Mouse (Mus musculus) heart, embryonic 15.5 days (tissue): ENCODE results near the gene Cactin. TPM values are rescaled to one million over a fixed set of nuclear protein-coding genes. Genes with fewer than 3 reads are reported as not detected.

Experiments used
- ATAC-seq: fragments of 200-750 bp; cut with Nextera tagmentation; replicated peaks from 2 replicates; pipeline ENCODE4 v1.8.0; 2017; ENCODE audit warnings: low read depth, moderate TSS enrichment; ENCODE audit not compliant: insufficient number of reproducible peaks, insufficient read depth, low FRiP score
- H3K27ac ChIP-seq: fragments of 300-500 bp; sonication (generic); 2 replicates; pipeline ENCODE4 v1.5.1; 2015; ENCODE audit warnings: mild to moderate bottlenecking, inconsistent platforms
- H3K27me3 ChIP-seq: fragments of 300-500 bp; sonication (generic); 2 replicates; pipeline ENCODE4 v1.6.1; 2015; ENCODE audit warnings: inconsistent platforms
- H3K36me3 ChIP-seq: fragments of 300-500 bp; sonication (generic); 2 replicates; pipeline ENCODE4 v1.6.1; 2015; ENCODE audit warnings: mild to moderate bottlenecking, inconsistent platforms
- H3K4me1 ChIP-seq: fragments of 300-500 bp; sonication (generic); replicated peaks from 2 replicates; pipeline ENCODE4 v1.6.1; 2015; ENCODE audit warnings: inconsistent platforms
- H3K4me2 ChIP-seq: fragments of 300-500 bp; sonication (generic); 2 replicates; pipeline ENCODE4 v1.6.1; 2015; ENCODE audit warnings: inconsistent platforms, mild to moderate bottlenecking, moderate library complexity
- H3K4me3 ChIP-seq: fragments of 300-500 bp; sonication (generic); 2 replicates; pipeline ENCODE4 v1.5.1; 2015; ENCODE audit warnings: mild to moderate bottlenecking, inconsistent platforms
- H3K9ac ChIP-seq: fragments of 300-500 bp; sonication (generic); 2 replicates; pipeline ENCODE4 v1.6.1; 2015; ENCODE audit warnings: mild to moderate bottlenecking, inconsistent platforms
- H3K9me3 ChIP-seq: fragments of 300-500 bp; sonication (generic); replicated peaks from 2 replicates; pipeline ENCODE4 v1.6.1; 2016; ENCODE audit warnings: inconsistent platforms
- WGBS: fragments of 180-500 bp; shearing (Covaris S2); methylation state at CpG from one replicate; pipeline ENCODE4 v1.1.7; 2015; ENCODE audit warnings: mixed read lengths; 5-methylcytosine and 5-hydroxymethylcytosine counted together
- polyA plus RNA-seq: library from polyadenylated mRNA; unstranded; fragments of >200 nt; fragmentation: Nextera tagmentation; extraction: Ambion mirVana; gene quantifications from 2 replicates; pipeline ENCODE4 v1.2.1, GENCODE M21; 2015

Cactin gene
- 23.5 and 34.1 TPM in 2 replicates for polyA plus RNA-seq

DNA sequence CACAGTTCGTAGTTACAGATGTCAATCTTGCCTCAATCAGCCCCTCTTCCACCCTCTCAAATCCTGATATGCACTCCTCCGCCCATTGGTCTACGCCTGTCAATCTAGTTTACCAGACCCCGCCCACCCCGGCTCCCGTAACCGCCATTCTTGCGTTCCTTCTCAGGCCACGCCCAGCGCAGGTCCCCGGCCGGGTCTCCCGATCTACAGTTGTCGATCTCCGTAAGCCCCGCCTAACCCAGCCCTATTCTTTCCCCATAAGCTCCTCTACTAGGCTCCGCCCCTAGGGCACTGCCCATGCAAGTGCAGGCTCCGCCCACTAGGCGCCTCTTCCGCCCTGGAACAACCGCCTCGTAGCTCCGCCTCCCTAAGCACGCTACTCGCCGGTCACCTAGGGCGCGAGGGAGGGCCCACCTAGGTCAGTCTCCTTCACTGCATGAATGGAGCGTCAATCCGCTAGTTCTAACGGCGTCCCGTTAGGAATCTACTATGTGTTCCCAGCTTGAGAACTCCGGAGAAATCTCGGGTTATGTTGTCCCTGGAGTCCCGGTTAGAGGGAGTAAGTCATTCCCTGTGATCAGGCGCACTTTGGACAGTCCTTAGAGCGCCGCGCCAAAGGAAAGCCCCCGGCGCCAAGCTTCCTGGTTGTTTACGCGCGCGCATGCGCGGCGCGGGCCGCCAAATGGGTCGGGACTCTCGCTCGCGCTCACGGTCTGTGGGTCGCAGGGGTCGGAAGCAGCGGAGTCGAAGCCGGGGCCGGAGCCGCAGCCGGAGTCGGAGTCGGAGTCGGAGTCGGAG lies at the start of gene Cactin:
Gene Cactin (plus strand): TSS at position 554 of the 798 bp plus-strand sequence.
- WGBS: under 1% methylated on average over 68 of the region's 68 CpGs
- Histone ChIP-seq H3K4me1 (peaks cover 47% of the 10 kb centered on the region), H3K27me3 (no peaks in the 10 kb centered on the region), H3K9me3 (no peaks in the 10 kb centered on the region), H3K36me3 (peaks cover 43% of the 10 kb centered on the region), H3K4me3 (peak within 1 kb of the TSS; percentile 80), H3K9ac (peak within 1 kb of the TSS; percentile 85), H3K27ac (peak within 1 kb of the TSS; percentile 91), H3K4me2 (peak within 1 kb of the TSS; percentile 66)
- ATAC-seq: peak; percentile 92

- no peak overlapping the region for H3K9ac ChIP-seq
- no peak for ATAC-seq
- H3K36me3 ChIP-seq: peaks cover 37% of the 10 kb centered on the region
- no peaks in the 10 kb centered on the region for H3K9me3 ChIP-seq
- H3K4me3 ChIP-seq: no peak overlapping the region
- H3K4me1 ChIP-seq: peaks cover 14% of the 10 kb centered on the region
- H3K27ac ChIP-seq: no peak overlapping the region
- 0 out of 2 replicates have a peak, but pooled peaks cover 3% of the 10 kb centered on the region for H3K27me3 ChIP-seq
- no peak overlapping the region for H3K4me2 ChIP-seq
- WGBS: 91% methylated on average over 21 of the region's 21 CpGs
Observed at GRCm38 (mm10) chr10:81272356-81272755, 48.5 kb upstream of the Cactin start.

DNA sequence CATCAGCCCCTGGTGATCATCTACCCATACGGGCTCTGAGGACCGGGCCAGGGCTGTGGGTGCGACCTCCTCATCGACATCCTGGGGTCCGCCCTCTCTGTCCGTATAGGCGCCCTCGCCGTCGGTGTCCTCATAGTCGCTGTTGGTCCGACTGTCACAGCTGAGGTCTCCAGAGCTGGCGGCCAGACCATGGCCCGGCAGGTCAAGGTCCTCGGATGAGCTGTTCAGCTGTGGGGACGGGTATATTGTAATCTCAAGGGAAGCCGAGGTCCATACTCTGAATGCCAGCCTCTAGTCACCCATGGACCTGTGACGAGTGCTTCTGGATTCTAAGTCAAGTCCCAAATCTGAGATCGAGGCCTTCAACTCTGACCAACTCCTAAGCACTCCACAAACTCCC lies 47.1 kb upstream of the Cactin start:
- ATAC-seq: no peak
- H3K4me1 ChIP-seq: peaks cover 6% of the 10 kb centered on the region
- H3K4me3 ChIP-seq: no peak overlapping the region
- peaks cover 37% of the 10 kb centered on the region for H3K36me3 ChIP-seq
- peaks cover 13% of the 10 kb centered on the region for H3K27me3 ChIP-seq
- no peaks in the 10 kb centered on the region for H3K9me3 ChIP-seq
- no peak overlapping the region for H3K9ac ChIP-seq
- WGBS: 91% methylated on average over 19 of the region's 19 CpGs
- no peak overlapping the region for H3K27ac ChIP-seq
- H3K4me2 ChIP-seq: no peak overlapping the region

DNA sequence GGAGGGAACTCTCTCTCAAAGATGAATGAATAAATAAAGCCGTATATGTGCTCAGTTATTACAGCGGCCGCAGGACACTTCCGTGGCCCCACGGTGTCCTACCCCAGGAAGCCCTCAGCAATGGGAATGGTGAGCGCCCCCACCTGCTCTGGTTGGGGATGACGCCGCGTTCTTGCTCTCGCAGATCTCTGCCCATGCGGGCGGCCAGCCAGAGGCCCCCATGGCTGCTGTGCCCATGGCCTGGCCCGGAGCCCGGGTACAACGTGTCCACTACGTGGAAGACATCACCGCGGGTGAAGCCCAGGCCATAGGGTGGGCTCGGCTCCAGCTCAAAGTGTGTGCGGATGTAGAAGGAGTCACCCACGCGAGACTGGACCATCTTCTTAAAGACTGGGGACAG lies 43.2 kb upstream of the Cactin start:
- no peaks in the 10 kb centered on the region for H3K9me3 ChIP-seq
- H3K4me2 ChIP-seq: no peak overlapping the region
- ATAC-seq: no peak
- H3K27ac ChIP-seq: no peak overlapping the region
- H3K9ac ChIP-seq: no peak overlapping the region
- no peak overlapping the region for H3K4me3 ChIP-seq
- H3K4me1 ChIP-seq: peaks cover 7% of the 10 kb centered on the region
- H3K36me3 ChIP-seq: peaks cover 12% of the 10 kb centered on the region
- WGBS: 67% methylated on average over 22 of the region's 22 CpGs
- H3K27me3 ChIP-seq: peaks cover 42% of the 10 kb centered on the region

- Histone ChIP-seq H3K27me3 (peaks cover 60% of the 10 kb centered on the region), H3K4me1 (peaks cover 7% of the 10 kb centered on the region), H3K4me3 (no peak overlapping the region), H3K9me3 (no peaks in the 10 kb centered on the region), H3K36me3 (no peaks in the 10 kb centered on the region), H3K9ac (no peak overlapping the region), H3K27ac (no peak overlapping the region), H3K4me2 (no peak overlapping the region)
- ATAC-seq: no peak
- WGBS: 26% methylated on average over 10 of the region's 10 CpGs
Observed at GRCm38 (mm10) chr10:81279496-81279895, 41.4 kb upstream of the Cactin start.

- peaks cover 18% of the 10 kb centered on the region for H3K4me1 ChIP-seq
- H3K36me3 ChIP-seq: no peaks in the 10 kb centered on the region
- H3K4me3 ChIP-seq: no peak overlapping the region
- no peaks in the 10 kb centered on the region for H3K9me3 ChIP-seq
- H3K27me3 ChIP-seq: peaks cover 64% of the 10 kb centered on the region
- H3K9ac ChIP-seq: no peak overlapping the region
- ATAC-seq: no peak
- 50% methylated on average over 6 of the region's 6 CpGs for WGBS
- no peak overlapping the region for H3K27ac ChIP-seq
- H3K4me2 ChIP-seq: no peak overlapping the region
Observed at GRCm38 (mm10) chr10:81284189-81284588, 36.7 kb upstream of the Cactin start.

DNA sequence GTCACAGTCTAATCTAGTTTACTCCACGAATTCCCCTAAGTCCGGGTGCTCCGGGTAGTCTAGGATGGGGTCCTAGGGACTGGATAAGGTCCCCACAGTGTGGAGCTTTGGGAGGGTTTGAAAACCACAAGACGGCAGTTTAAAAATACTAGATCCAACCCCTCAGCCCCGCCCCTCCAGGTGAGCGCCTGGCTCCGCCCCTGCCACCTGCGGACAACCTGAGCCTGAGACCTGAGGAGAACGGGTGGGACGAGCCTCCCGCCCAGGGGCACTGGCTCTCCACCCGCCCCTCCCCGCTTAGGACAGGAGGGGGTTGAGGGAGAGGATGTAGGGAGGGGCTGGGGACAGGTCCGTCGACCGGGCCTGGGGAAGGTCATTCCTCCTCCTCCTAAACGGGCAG lies 36.2 kb upstream of the Cactin start:
- Histone ChIP-seq H3K9ac (no peak overlapping the region), H3K9me3 (no peaks in the 10 kb centered on the region), H3K27me3 (peaks cover 65% of the 10 kb centered on the region), H3K36me3 (no peaks in the 10 kb centered on the region), H3K4me1 (peaks cover 16% of the 10 kb centered on the region), H3K4me3 (peak overlapping the region; percentile 55; the same call in 1 of the 2 replicates), H3K27ac (no peak overlapping the region), H3K4me2 (peak overlapping the region; percentile 89)
- no peak; the same call in 1 of the 2 replicates for ATAC-seq
- WGBS: 8% methylated on average over 17 of the region's 17 CpGs

DNA sequence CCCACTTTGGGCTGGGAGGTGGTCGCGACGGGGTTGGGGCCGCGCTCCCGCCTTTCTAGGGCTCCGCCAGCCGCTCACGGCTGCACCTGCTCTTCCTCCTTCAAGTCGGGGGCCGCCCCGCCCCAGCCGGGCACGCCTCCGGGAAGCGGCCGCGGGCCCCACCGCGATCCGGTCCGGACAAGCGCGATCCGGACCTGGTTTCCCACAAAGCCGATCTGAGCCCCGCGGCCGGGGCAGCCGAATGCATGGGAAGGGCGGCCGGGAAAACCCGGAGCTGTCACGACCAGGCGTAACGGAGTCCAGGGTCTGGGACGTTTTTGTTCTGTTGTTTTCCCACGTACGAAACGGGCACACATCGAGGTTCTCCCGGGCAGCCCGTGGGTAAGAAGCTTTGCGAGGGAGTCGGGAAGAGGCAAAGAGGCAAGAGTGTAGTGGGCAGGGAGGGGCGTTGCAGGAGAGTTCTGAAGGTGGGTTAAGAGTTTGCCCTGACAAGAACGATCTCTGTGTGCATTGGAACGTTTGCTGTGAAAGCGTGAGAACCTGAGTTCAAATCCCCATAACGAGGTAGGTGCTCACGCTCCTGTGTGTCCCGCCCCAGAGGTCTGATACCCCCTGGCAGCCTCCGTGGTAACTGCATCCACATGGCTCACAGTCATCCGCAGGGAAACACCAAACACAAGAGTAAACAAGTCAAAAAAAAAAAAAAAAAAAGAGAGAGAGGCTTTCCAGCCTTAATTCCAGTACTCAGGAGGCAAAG lies 35.0 kb upstream of the Cactin start:
- Histone ChIP-seq H3K27ac (no peak overlapping the region), H3K9ac (peak overlapping the region; percentile 51), H3K4me3 (peak overlapping the region; percentile 55), H3K4me2 (peak overlapping the region; percentile 89), H3K27me3 (peaks cover 65% of the 10 kb centered on the region), H3K36me3 (no peaks in the 10 kb centered on the region), H3K4me1 (peaks cover 21% of the 10 kb centered on the region), H3K9me3 (no peaks in the 10 kb centered on the region)
- 2% methylated on average over 54 of the region's 54 CpGs for WGBS
- peak; percentile 63 for ATAC-seq

DNA sequence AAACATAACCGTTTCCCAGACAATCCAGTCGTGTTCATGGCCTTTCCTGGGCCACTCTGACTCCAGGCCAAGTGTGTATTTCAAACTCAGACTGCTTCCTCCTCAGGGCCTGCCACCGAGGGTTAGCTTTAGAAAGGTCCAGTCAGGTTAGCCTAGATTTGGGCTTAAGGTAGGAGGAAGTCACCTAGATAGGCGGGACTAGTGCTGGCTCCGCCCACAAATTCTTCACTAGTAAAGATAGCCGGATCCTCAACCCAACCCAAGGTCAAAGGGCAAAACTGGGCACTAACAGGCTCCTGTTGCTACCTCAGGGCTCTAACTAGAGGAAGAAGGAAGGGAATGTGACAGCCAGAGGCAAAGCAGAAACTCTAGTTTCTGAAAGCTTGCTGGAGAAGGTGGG lies 34.3 kb upstream of the Cactin start:
- H3K4me1 ChIP-seq: peaks cover 27% of the 10 kb centered on the region
- no peak overlapping the region for H3K9ac ChIP-seq
- no peaks in the 10 kb centered on the region for H3K9me3 ChIP-seq
- peaks cover 64% of the 10 kb centered on the region for H3K27me3 ChIP-seq
- H3K27ac ChIP-seq: no peak overlapping the region
- WGBS: 38% methylated on average over 6 of the region's 6 CpGs
- no peaks in the 10 kb centered on the region for H3K36me3 ChIP-seq
- H3K4me2 ChIP-seq: no peak overlapping the region
- no peak for ATAC-seq
- no peak overlapping the region for H3K4me3 ChIP-seq

GRCm38 (mm10) chr10:81287513-81288157 lies 33.3 kb upstream of the Cactin start:
- Histone ChIP-seq H3K27ac (no peak overlapping the region), H3K36me3 (no peaks in the 10 kb centered on the region), H3K9ac (no peak overlapping the region), H3K4me2 (no peak overlapping the region), H3K9me3 (no peaks in the 10 kb centered on the region), H3K4me1 (peaks cover 28% of the 10 kb centered on the region), H3K27me3 (peaks cover 57% of the 10 kb centered on the region), H3K4me3 (no peak overlapping the region)
- 57% methylated on average over 8 of the region's 8 CpGs for WGBS
- no peak for ATAC-seq

DNA sequence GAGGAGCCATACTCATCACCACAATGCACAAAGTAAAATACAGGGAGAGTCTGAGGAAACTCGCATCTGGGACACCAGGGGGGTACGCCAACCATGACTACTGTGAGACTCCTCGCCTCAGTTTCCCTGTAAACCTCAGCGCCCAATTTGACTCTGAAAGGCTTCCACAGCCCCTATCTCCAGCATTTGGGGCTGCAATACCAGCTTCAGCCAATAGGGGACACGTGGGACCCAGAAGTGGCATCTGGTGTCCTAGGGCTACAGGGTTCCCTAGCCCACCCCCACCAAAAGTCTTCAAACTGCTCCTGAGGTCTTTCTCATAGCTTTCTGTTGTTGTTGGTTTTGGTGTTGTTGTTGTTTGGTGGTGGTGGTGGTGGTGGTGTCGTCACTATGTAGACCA lies 32.3 kb upstream of the Cactin start:
- no peak overlapping the region for H3K27ac ChIP-seq
- 30% methylated on average over 6 of the region's 6 CpGs for WGBS
- H3K4me1 ChIP-seq: peaks cover 32% of the 10 kb centered on the region
- H3K9me3 ChIP-seq: no peaks in the 10 kb centered on the region
- peaks cover 47% of the 10 kb centered on the region for H3K27me3 ChIP-seq
- no peak for ATAC-seq
- H3K36me3 ChIP-seq: no peaks in the 10 kb centered on the region
- H3K9ac ChIP-seq: no peak overlapping the region
- H3K4me2 ChIP-seq: no peak overlapping the region
- no peak overlapping the region for H3K4me3 ChIP-seq
